7 mouse cellular contexts compared by ENCODE assay signal in genomic region chr15:37091171-37091570, GRCm38 (mm10).
DNase-seq lines count a peak whose midpoint lies in the region; ATAC-seq and TF ChIP-seq lines count a peak whose summit lies in the region.
"Not testable (repeated sequence)": the region's sequence is repeated elsewhere in the genome, so short reads cannot be mapped to it uniquely, and the experiment has no call there.

No protein-coding gene starts in this region.

- H3K4me1 ChIP-seq in embryonic facial prominence, embryonic 14.5 days (ENCODE audit: control insufficient read depth, insufficient read depth, low read length); lung, embryonic 14.5 days (ENCODE audit: insufficient read depth); lung, embryonic 16.5 days (replicated peaks; ENCODE audit: control insufficient read depth, insufficient read depth, low read length); midbrain, embryonic 11.5 days (ENCODE audit: control insufficient read depth, insufficient read depth, low read length): not testable (repeated sequence)

- 64% methylated on average over 5 of the region's 5 CpGs for WGBS in embryonic facial prominence, embryonic 14.5 days
- 37% methylated on average over 5 of the region's 5 CpGs for WGBS in lung, embryonic 14.5 days
- 37% methylated on average over 5 of the region's 5 CpGs for WGBS in lung, embryonic 16.5 days
- 85% methylated on average over 5 of the region's 5 CpGs for WGBS in midbrain, embryonic 11.5 days

- H3K36me3 ChIP-seq in embryonic facial prominence, embryonic 14.5 days (ENCODE audit: control insufficient read depth, insufficient read depth, low read length); lung, embryonic 14.5 days (ENCODE audit: insufficient read depth); lung, embryonic 16.5 days (ENCODE audit: control insufficient read depth, insufficient read depth, low read length); midbrain, embryonic 11.5 days (ENCODE audit: control insufficient read depth, insufficient read depth, low read length): not testable (repeated sequence)

- H3K9me3 ChIP-seq in embryonic facial prominence, embryonic 14.5 days (ENCODE audit: control insufficient read depth, low read length); lung, embryonic 14.5 days (ENCODE audit: low read depth, low read length); lung, embryonic 16.5 days (ENCODE audit: control insufficient read depth, low read length); midbrain, embryonic 11.5 days (ENCODE audit: control insufficient read depth, low read length): not testable (repeated sequence)

- peak; percentile 10 for DNase-seq in 3134 (ENCODE audit: extremely low read depth, insufficient read length, low spot score)
- DNase-seq in embryonic facial prominence, embryonic 14.5 days (ENCODE audit: low spot score) = peak; percentile 38
- peak; percentile 58 for DNase-seq in heart, adult 11 months
- DNase-seq in lung, embryonic 14.5 days = peak; percentile 55
- DNase-seq in midbrain, embryonic 11.5 days (ENCODE audit: low spot score, missing footprints) = peak; percentile 12
- peak; percentile 1 for DNase-seq in thymus, postnatal 14 days

- H3K4me2 ChIP-seq in embryonic facial prominence, embryonic 14.5 days (ENCODE audit: low read depth, low read length); lung, embryonic 14.5 days; lung, embryonic 16.5 days (ENCODE audit: low read depth, low read length); midbrain, embryonic 11.5 days: not testable (repeated sequence)

- not testable (repeated sequence) for TF ChIP-seq CTCF in lung, embryonic 14.5 days (IDR thresholded peaks at IDR 0.05; ENCODE audit: low read depth)

- ATAC-seq in embryonic facial prominence, embryonic 14.5 days (ENCODE audit: low read depth); lung, embryonic 14.5 days (ENCODE audit: insufficient read depth); midbrain, embryonic 11.5 days (ENCODE audit: low FRiP score): not testable (repeated sequence)
- ATAC-seq in lung, embryonic 16.5 days (ENCODE audit: low read depth) = peak; percentile 51; the same call in 1 of the 2 replicates

- H3K9ac ChIP-seq in embryonic facial prominence, embryonic 14.5 days (ENCODE audit: low read depth, low read length); lung, embryonic 14.5 days; lung, embryonic 16.5 days (ENCODE audit: low read length); midbrain, embryonic 11.5 days (ENCODE audit: low read length): not testable (repeated sequence)

- not testable (repeated sequence) for H3K27me3 ChIP-seq in embryonic facial prominence, embryonic 14.5 days (replicated peaks; ENCODE audit: control insufficient read depth, insufficient read depth, low read length); lung, embryonic 14.5 days (ENCODE audit: insufficient read depth, low read length); lung, embryonic 16.5 days (ENCODE audit: control insufficient read depth, insufficient read depth, low read depth, low read length); midbrain, embryonic 11.5 days (ENCODE audit: control insufficient read depth, insufficient read depth, low read length)

- not testable (repeated sequence) for H3K4me3 ChIP-seq in embryonic facial prominence, embryonic 14.5 days (ENCODE audit: low read depth, low read length); lung, embryonic 14.5 days (ENCODE audit: low read depth, low read length); lung, embryonic 16.5 days (ENCODE audit: low read length); midbrain, embryonic 11.5 days (ENCODE audit: low read depth, low read length)

- H3K27ac ChIP-seq in embryonic facial prominence, embryonic 14.5 days (replicated peaks; ENCODE audit: low read depth, low read length); lung, embryonic 14.5 days (ENCODE audit: low read depth); midbrain, embryonic 11.5 days (ENCODE audit: low read depth, low read length): not testable (repeated sequence)
- H3K27ac ChIP-seq in lung, embryonic 16.5 days (ENCODE audit: low read length) = peak overlapping the region; percentile 10; the same call in 1 of the 2 replicates

Comparison
In these comparisons a context has a peak if more than half of its experiments do, and no peak if none do; other contexts are left out.
1. DNase-seq: peak in every context shown above with its lines; median percentile 58 in heart, adult 11 months; 55 in lung, embryonic 14.5 days; 38 in embryonic facial prominence, embryonic 14.5 days; 12 in midbrain, embryonic 11.5 days; 10 in 3134; 1 in thymus, postnatal 14 days.